Mouse (Mus musculus) ES-Bruce4 (cell line): ENCODE results near the gene Pparg. TPM values are rescaled to one million over a fixed set of nuclear protein-coding genes. Genes with fewer than 3 reads are reported as not detected.

Experiments used
- H3K27ac ChIP-seq: 2 replicates; pipeline ENCODE4 v1.5.1; 2012; ENCODE audit warnings: low read length, inconsistent platforms; ENCODE audit not compliant: insufficient read depth
- H3K27me3 ChIP-seq: 2 replicates; pipeline ENCODE4 v1.6.1; 2012; ENCODE audit warnings: mild to moderate bottlenecking, low read length, inconsistent platforms; ENCODE audit not compliant: control insufficient read depth, poor library complexity, insufficient read depth, severe bottlenecking
- H3K36me3 ChIP-seq: 2 replicates; pipeline ENCODE4 v1.6.1; 2012; ENCODE audit warnings: inconsistent platforms, mild to moderate bottlenecking, low read length, moderate library complexity; ENCODE audit not compliant: control insufficient read depth, poor library complexity, insufficient read depth, severe bottlenecking
- H3K4me1 ChIP-seq: one replicate; pipeline ENCODE4 v1.8.1; 2011; ENCODE audit warnings: low read length; ENCODE audit not compliant: control insufficient read depth, insufficient read depth
- H3K4me3 ChIP-seq: 2 replicates; pipeline ENCODE4 v1.5.1; 2011; ENCODE audit warnings: low read depth, mild to moderate bottlenecking, low read length
- H3K9ac ChIP-seq: 2 replicates; pipeline ENCODE4 v1.6.1; 2012; ENCODE audit warnings: low read depth, mild to moderate bottlenecking, inconsistent platforms; ENCODE audit not compliant: poor library complexity, severe bottlenecking
- H3K9me3 ChIP-seq: replicated peaks from 2 replicates; pipeline ENCODE4 v1.6.1; 2012; ENCODE audit warnings: mild to moderate bottlenecking, low read length, inconsistent platforms; ENCODE audit not compliant: control insufficient read depth, poor library complexity, insufficient read depth, severe bottlenecking
- CTCF ChIP-seq: IDR thresholded peaks from one replicate; pipeline ENCODE4 v1.8.1; 2011; ENCODE audit warnings: low read depth, low read length
- EP300 ChIP-seq: IDR thresholded peaks from 2 replicates; pipeline ENCODE4 v1.6.1; 2011; ENCODE audit warnings: low read depth, low read length; ENCODE audit not compliant: insufficient read depth
- POLR2A ChIP-seq: IDR thresholded peaks from one replicate; pipeline ENCODE4 v1.8.1; 2011; ENCODE audit warnings: low read length; ENCODE audit not compliant: insufficient read depth
- polyA plus RNA-seq: library from polyadenylated mRNA; stranded (reverse); fragments of >200 nt; gene quantifications from 2 replicates; pipeline ENCODE4 v1.2.4, GENCODE M21; 2011; ENCODE audit warnings: low read depth; ENCODE audit not compliant: missing spikeins, insufficient read depth, insufficient read length

Pparg gene
- polyA plus RNA-seq, 1 experiment = 1.1 TPM

- Histone ChIP-seq H3K4me1 (no peaks in the 10 kb centered on the region), H3K9me3 (no peaks in the 10 kb centered on the region), H3K27me3 (no peaks in the 10 kb centered on the region), H3K9ac (no peak overlapping the region), H3K36me3 (no peaks in the 10 kb centered on the region), H3K27ac (no peak overlapping the region), H3K4me3 (no peak overlapping the region)
- TF ChIP-seq EP300 = no peak
- TF ChIP-seq POLR2A = no peak
- no peak for TF ChIP-seq CTCF
Observed at GRCm38 (mm10) chr6:115318811-115319210, 41.9 kb upstream of the Pparg start.

DNA sequence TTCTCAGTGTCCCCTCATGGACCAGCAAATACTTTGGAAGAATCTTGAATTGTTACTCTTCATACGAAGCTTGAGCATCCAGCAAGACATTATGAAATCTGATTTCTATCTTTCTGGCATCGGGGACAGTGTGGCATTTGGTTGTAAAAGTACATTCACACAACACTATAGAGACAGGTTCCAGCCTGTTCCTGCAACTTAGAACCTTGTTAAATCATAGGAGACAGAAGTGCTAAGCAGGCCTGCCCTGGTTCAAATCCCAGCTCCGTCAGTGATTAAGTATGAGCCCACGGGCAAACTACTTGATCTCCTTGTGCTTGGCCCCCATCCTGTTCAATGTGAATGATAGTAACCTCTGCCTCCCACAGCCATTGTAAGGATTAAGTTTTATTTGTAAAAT, 41.1 kb upstream of the Pparg start:
- Histone ChIP-seq H3K9ac (no peak overlapping the region), H3K27ac (no peak overlapping the region), H3K4me3 (no peak overlapping the region), H3K4me1 (no peaks in the 10 kb centered on the region), H3K27me3 (no peaks in the 10 kb centered on the region), H3K9me3 (no peaks in the 10 kb centered on the region), H3K36me3 (no peaks in the 10 kb centered on the region)
- TF ChIP-seq CTCF (no peak), EP300 (no peak), POLR2A (no peak)

DNA sequence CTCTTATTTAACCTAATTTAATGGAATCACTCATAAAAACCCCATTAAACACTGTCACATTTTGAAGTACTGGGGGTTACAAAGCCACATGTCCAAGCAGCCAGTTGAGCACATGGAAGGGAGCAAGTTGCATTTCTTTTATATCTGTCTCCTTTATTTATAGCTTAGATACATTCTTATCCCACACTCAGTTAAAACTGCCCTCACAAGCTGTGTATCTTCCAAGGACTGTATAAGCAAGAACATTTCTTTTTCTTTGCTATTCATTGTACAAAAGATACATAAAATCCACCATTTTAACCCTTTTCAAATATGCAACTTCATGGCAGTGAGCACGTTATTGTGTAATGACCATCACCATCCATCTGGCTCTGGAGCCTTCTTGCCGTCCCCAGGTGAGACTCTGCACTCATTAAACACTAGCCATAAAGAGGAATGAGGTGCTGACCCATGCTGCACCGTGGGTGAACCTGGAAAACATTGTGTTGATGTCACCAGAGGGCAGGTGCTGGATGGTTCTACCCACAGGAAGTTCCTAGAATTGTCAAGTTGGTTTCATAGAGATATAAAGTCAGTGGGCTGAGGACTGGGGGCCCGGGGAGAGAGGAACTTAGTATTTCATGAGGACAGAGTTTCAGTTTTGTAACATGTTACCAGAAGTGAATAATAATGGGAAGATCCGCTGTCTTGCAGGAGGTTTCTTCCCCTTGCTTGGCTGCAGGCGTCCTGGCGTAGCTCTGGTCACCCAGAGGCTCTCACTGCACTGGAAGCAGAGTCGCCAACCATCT, 39.6 kb upstream of the Pparg start:
- H3K36me3 ChIP-seq = no peaks in the 10 kb centered on the region
- H3K4me1 ChIP-seq = no peaks in the 10 kb centered on the region
- no peak overlapping the region for H3K9ac ChIP-seq
- no peaks in the 10 kb centered on the region for H3K27me3 ChIP-seq
- H3K9me3 ChIP-seq = no peaks in the 10 kb centered on the region
- TF ChIP-seq POLR2A = no peak
- no peak overlapping the region for H3K4me3 ChIP-seq
- H3K27ac ChIP-seq = no peak overlapping the region

DNA sequence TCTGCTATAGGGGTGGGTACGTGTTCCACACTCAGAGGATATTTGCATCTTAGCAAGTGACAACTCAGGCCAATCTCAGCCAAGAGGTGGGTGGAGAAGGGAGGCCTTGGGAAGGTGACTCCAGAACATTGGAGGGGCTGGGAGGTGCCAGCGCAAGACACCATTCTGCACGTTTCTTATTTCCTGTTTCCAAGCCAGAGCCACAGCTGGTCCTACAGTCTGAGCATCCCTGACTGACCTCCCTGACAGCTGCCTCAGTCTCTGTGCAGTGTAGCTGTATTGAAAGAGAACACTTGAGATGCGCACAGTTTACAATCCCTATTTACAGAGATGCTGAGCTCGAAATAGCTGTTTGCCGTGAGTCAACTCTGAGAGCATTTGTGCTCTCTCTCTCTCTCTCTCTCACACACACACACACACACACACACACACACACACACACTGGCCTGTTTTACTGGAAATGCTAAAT, 38.8 kb upstream of the Pparg start:
- Histone ChIP-seq H3K4me3 (no peak overlapping the region), H3K9ac (no peak overlapping the region), H3K4me1 (no peaks in the 10 kb centered on the region), H3K9me3 (no peaks in the 10 kb centered on the region), H3K36me3 (no peaks in the 10 kb centered on the region), H3K27me3 (no peaks in the 10 kb centered on the region), H3K27ac (no peak overlapping the region)
- no peak for TF ChIP-seq POLR2A
- TF ChIP-seq CTCF = no peak

DNA sequence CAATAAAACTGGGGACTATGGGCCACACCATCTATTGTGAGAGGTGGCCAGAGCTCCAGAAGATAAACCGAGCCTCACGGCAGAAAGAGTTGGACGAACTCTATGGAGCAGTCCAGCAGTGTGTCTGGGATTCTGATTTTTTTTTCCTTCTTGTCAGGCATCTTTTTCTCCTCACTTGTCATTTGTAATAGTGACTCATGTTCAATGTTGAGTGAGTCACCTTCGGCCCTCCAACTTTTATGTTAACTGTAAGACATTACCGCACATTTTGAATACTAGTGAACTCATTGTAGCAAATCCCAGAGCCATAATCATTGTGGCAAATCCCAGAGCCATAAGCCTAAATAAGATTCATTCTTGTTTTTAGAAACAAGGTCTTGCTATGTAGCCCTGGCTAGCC, 37.8 kb upstream of the Pparg start:
- no peak overlapping the region for H3K9ac ChIP-seq
- H3K4me1 ChIP-seq = no peaks in the 10 kb centered on the region
- TF ChIP-seq CTCF = no peak
- TF ChIP-seq EP300 = no peak
- no peak for TF ChIP-seq POLR2A
- H3K27me3 ChIP-seq = no peaks in the 10 kb centered on the region
- no peaks in the 10 kb centered on the region; the same call in 1 of the 2 replicates for H3K9me3 ChIP-seq
- no peak overlapping the region for H3K4me3 ChIP-seq
- H3K27ac ChIP-seq = no peak overlapping the region
- H3K36me3 ChIP-seq = no peaks in the 10 kb centered on the region

GRCm38 (mm10) chr6:115330964-115331363, 29.8 kb upstream of the Pparg start:
- Histone ChIP-seq H3K27me3 (no peaks in the 10 kb centered on the region), H3K9me3 (no peaks in the 10 kb centered on the region; the same call in 1 of the 2 replicates), H3K9ac (no peak overlapping the region), H3K4me1 (no peaks in the 10 kb centered on the region), H3K36me3 (no peaks in the 10 kb centered on the region), H3K4me3 (no peak overlapping the region), H3K27ac (no peak overlapping the region)
- no peak for TF ChIP-seq CTCF
- no peak for TF ChIP-seq EP300
- TF ChIP-seq POLR2A = no peak
